Mouse (Mus musculus) olfactory bulb, adult 2 months (tissue): ENCODE measurements around the gene Llph.

Experiments
- CTCF ChIP-seq: fragments of 200-500 bp; IDR thresholded peaks from 2 replicates; pipeline ENCODE4 v1.5.1; 2012; ENCODE audit warnings: low read depth, mild to moderate bottlenecking, low read length, moderate library complexity; ENCODE audit not compliant: insufficient read depth
- POLR2A ChIP-seq: fragments of 200-500 bp; IDR thresholded peaks from 2 replicates; pipeline ENCODE4 v1.6.1; 2012; ENCODE audit warnings: mild to moderate bottlenecking, low read depth, low read length, moderate library complexity; ENCODE audit not compliant: insufficient read depth

- TF ChIP-seq POLR2A: no peak
- no peak for TF ChIP-seq CTCF
Measured at GRCm38 (mm10) chr10:120208575-120209538, 18.0 kb upstream of the Llph start.
